Mouse (Mus musculus) adrenal gland, postnatal 4 days (tissue): ENCODE results near the gene Prdx6b. TPM values are rescaled to one million over a fixed set of nuclear protein-coding genes. Genes with fewer than 3 reads are reported as not detected.

Experiments
- DNase-seq, 2 experiments: peaks; one replicate each; pipeline ENCODE4 v3.0.0; 2021 to 2022; ENCODE audit warnings: low spot score in 2 of 2, mixed read lengths in 2 of 2
- long read RNA-seq, 2 experiments: library from polyadenylated mRNA; stranded (forward); transcript quantifications; one replicate each; pipeline ENCODE4 v2.0.0; 2021
- total RNA-seq, 2 experiments: library from RNA; stranded (reverse); gene quantifications; 2 replicates each; pipeline ENCODE4 v1.2.3; 2021

The Prdx6b gene
- not detected for total RNA-seq
- long read RNA-seq, experiment 1 = 0 reads
- long read RNA-seq, experiment 2 = 0 reads

GRCm38 (mm10) chr2:80292172-80292571 is at the start of gene Prdx6b:
Gene Prdx6b, plus strand, starts transcription at chr2:80292472.
- no peak for DNase-seq

GRCm38 (mm10) chr2:80247466-80247865 is 44.8 kb upstream of the Prdx6b start:
- DNase-seq = no peak

DNA sequence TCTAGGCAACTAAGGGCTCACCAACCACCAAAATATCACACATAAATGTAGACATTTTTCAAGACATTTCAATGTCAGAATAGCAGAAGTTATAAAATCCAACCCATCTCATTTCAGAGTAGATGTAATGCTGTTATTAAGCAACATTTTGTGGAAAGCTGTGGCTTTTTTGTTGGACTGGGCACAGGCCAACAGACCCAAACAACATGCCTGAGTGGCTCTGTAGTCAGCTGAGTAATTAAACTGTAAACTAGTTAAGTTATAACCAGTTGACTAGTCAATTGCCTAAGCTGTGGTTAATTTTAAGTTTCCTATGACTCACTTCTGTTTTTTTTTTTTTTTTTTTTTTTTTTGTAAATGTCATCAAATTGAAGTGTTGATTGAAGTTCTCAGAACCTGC is 44.4 kb upstream of the Prdx6b start:
- DNase-seq = no peak

DNA sequence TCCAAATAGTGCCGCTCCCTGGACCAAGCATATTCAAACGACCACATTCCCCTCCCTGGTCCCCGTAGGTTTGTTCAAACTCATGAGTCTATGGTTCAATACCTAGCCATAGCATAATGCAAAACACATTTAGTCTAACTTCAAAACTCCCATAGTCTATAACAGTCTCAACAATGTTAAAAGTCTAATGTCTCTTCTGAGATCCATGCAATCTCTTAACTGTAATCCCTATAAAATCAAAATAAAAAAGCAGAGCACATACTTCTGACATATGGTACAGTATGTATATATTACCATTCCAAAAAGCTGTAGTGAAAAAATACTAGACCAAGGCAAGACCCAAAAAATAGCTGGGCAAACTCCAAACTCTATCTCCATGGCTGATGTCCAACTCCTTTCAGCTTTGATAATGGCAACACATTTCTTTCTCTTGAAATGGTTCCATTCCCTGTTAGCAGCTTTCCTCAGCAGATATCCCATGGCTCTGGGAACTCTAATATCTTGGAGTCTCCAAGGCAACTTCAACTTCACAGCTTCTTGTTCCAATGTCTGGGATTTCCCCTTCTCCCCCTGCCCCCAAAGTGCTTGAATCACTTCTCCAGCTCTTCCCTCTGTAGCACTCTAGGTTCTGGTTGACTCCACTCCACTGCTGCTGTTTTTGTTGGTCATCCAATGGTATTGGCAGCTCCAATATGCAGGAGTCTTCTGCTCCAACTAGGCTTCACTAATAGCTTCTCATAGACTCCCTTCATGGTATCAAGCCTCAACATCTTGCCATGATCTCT is 32.2 kb upstream of the Prdx6b start:
- DNase-seq = no peak

- peak in 1 of 2 experiments; percentile 38 for DNase-seq
These were observed 25.4 kb upstream of the Prdx6b start for GRCm38 (mm10) chr2:80266894-80267293.

DNA sequence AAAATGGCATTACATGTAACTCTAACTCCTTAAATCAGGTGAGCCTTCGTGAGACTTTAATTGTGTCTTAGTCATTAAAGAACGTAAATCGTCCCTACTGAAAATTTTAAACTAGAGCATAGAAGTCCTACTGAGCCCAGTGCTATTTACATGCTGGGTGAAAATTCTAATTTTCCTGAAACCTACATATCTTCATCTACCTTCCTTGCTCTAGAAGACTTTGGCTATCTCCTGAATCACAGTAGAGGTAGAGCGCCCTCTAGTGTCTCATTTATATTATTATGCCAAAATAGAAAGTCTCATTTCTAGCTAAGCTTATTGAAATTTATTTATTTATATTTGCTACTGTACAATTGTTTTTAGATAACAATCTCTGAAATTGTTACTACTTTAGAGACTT is 24.2 kb upstream of the Prdx6b start:
- no peak for DNase-seq

GRCm38 (mm10) chr2:80271431-80271830 is 20.8 kb upstream of the Prdx6b start:
- DNase-seq = no peak

DNA sequence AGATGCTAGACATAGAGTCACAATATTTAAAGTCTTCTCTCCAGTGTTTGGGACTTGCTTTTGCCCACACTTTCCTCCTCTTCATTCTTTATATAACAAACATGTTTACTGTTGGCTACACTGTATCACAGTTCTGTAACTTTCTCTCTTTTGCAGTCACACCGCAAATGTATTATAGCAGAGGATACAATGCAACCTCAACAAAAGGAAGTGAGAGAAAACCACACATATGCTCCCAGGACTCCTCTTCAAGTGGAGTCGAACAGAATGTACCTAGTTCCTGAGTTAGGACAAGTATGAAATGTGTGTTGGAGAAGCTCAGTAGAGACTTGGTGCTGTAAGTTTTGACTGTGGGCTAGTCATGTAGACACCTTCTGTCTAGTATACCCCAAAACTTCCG is 19.2 kb upstream of the Prdx6b start:
- no peak for DNase-seq

- DNase-seq = no peak
These were observed 18.5 kb upstream of the Prdx6b start for GRCm38 (mm10) chr2:80273763-80274162.

DNA sequence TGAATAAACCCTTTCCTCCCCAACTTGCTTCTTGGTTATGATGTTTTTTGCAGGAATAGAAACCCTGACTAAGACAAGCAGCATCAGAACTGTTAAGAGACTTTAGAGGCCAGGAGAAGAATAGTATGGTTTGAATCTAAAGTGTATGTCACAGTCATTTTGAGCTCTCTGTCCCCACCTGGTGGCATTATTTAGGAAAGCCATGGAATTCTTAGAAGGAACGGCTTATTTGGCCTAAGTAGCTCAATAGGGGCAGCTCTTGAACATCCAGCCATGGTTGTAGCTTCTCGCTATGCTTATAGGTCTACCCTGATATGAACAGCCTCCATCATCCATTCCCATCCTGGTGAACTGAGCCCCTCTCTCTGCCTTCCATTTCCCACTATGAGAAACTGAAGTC is 17.1 kb upstream of the Prdx6b start:
- no peak for DNase-seq

GRCm38 (mm10) chr2:80282214-80282613 is 10.1 kb upstream of the Prdx6b start:
- no peak for DNase-seq

- no peak for DNase-seq
These were observed 5.9 kb upstream of the Prdx6b start for GRCm38 (mm10) chr2:80286397-80286796.

DNA sequence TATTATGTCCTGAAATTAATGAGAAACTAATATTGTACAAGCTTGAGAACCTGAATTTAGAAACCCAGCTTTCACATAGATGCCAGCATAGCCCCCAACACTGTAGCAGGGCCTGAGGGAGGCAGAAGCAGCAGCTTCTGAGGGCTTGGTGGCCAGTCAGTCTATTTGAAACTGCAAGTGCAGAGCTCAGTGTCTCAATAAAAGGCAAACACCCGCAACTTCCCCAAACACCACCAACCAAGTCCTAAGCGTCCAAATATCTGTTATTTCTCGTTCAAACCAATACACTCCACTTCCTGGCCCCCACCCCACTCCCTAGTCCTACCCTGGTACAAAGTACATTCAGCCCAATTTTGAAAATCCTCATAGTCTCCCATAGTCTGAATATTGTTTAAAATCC is 6.1 kb downstream of the Prdx6b start:
- DNase-seq = no peak

GRCm38 (mm10) chr2:80300806-80301205 is 8.5 kb downstream of the Prdx6b start:
- DNase-seq = no peak

- no peak for DNase-seq
These were observed 11.7 kb downstream of the Prdx6b start for GRCm38 (mm10) chr2:80303957-80304356.

- no peak for DNase-seq
These were observed 15.4 kb downstream of the Prdx6b start for GRCm38 (mm10) chr2:80307701-80308100.

- DNase-seq = no peak
These were observed 17.5 kb downstream of the Prdx6b start for GRCm38 (mm10) chr2:80309775-80310174.

DNA sequence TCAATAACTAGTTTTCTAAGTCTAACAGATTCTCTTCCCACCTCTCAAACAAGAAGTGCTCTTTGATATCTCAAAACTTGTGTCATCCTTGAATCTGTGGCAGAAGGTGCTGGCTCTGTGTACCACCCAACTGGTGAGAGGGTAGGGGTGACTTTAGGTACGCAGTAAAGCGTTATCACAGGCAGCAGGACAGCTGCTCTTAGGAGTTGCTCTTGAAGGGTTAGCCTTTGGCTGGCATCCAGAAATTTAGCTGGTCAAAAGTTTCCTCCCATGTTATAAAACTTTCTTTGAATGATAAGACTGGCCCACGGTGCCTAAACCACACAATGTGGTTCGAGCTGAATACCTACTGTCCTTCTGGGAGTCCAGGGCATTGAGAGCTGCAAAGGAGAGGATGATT is 18.5 kb downstream of the Prdx6b start:
- DNase-seq = no peak

GRCm38 (mm10) chr2:80311350-80311749 is 19.1 kb downstream of the Prdx6b start:
- DNase-seq = no peak

DNA sequence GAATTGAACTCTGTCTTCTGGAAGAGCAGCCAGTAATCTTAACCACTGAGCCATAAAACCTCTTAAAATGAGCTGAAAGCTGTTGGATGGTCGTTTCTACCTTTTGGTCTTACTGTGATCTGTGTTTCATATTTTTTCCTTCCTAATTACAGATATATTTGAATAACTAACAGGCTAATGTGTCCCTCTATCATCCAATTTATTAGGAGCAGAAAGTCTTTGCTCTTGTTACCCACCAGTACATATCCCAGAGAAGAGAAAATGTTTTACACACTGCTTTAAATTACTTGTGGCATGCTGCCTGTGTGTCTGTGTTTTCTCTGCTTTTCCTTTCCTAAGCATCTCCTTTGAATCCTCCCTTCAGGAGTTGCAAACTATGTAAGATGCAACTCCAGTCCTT is 21.9 kb downstream of the Prdx6b start:
- DNase-seq = no peak

DNA sequence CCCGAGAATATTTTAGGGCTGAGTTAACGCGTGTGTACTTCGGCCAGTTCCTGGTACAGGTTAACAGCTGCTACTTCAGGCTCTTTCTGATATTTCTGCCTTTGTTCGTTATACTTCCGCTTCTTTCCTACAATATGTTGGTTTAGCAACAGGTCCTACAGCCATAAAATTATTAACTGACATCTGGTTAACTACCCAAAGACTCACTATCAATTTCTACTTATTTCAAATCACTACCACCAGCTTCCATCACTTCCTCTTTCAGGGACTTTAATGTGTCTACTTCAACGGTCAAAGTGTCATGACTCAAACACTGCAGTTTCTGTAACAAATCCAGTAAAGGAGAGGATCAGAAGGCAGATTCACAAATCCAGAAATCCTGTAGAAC is 22.6 kb downstream of the Prdx6b start:
- no peak for DNase-seq

DNA sequence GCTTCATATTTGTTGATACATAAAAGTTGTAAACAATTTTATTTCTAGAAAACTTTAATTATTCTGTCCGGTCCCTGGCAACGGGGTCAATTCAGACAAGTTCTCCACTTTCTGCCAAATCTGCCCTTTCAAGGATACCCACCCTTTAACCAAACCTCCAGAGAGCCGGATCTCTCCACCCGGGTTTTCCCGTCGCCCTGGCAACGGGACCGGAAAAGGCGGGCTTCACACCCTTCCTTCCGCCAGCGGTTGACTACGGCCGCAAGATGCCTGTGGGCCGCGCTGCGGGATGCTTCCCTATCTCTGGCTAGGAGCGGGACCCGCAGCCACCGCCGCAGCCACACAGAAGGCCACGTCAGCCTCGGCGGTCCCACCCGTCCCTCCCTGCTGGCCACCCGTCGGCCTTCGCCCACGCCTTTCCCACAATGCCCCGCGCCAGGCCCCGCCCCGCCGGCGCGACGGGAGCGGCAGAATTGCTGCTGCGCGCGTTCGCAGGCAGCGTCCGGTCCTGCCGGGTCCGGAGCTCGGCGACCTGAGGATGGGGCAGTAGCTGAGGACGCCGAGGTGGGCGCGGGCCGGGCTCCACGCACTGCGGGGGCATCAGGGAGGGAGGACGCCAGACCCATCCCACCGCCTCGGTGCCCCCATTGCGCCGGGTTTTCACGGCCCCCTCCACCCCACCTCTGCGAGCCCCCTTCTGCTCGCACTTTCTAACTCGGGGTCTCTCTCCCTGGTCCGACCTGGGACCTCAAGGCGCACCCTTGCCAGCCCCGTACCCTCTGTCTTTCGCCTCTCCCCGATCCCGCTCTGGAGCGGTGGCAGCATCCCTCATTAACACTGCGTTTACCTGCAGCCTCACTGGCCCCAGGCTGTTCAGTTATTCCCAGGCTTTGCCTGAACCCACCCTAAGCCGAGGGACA is 23.2 kb downstream of the Prdx6b start, which contains the start of gene Dnajc10:
Dnajc10 (plus strand) TSS at position 225 of the 920 bp plus-strand sequence.
- DNase-seq = peak; percentile 80 to 86
